Mouse (Mus musculus): ENCODE results near the gene Slco1a5.

Slco1a5 gene

GRCm38 (mm10) chr6:142185868-142186415 is 136.8 kb downstream of the Slco1a5 start:
- TF ChIP-seq CTCF (conservative IDR thresholded peaks at IDR 0.05; ENCODE audit: low read length): no peak
- TF ChIP-seq POU5F1 (IDR thresholded peaks at IDR 0.05; ENCODE audit: borderline replicate concordance, low read length): no peak
- TF ChIP-seq NANOG (IDR thresholded peaks at IDR 0.05; ENCODE audit: borderline replicate concordance, low read length): no peak
- Histone ChIP-seq H3K4me3 (replicated peaks; ENCODE audit: low read length) (no peak overlapping the region), H3K27me3 (ENCODE audit: insufficient read depth, low read length) (no peaks in the 10 kb centered on the region), H3K36me3 (ENCODE audit: insufficient read depth, low read length) (no peaks in the 10 kb centered on the region), H3K4me1 (replicated peaks; ENCODE audit: low read depth, low read length) (no peaks in the 10 kb centered on the region), H3K9me3 (ENCODE audit: low read length) (no peaks in the 10 kb centered on the region)
